Mouse (Mus musculus) left cerebral cortex, adult 8-10 months (tissue): ENCODE measurements at regions not wholly inside any gene's neighbourhood (a gene's known extent, or its start where the extent isn't known, plus 50 kb on each side); places are given as distances from the start of the nearest gene placed in this dataset.
A peak's percentile ranks its signal among the peaks of the same experiment; 100 is the strongest.

Source experiments
- DNase-seq, 2 experiments: peaks; one replicate each; pipeline ENCODE4 v3.0.0; 2022; ENCODE audit warnings: low spot score in 2 of 2

DNA sequence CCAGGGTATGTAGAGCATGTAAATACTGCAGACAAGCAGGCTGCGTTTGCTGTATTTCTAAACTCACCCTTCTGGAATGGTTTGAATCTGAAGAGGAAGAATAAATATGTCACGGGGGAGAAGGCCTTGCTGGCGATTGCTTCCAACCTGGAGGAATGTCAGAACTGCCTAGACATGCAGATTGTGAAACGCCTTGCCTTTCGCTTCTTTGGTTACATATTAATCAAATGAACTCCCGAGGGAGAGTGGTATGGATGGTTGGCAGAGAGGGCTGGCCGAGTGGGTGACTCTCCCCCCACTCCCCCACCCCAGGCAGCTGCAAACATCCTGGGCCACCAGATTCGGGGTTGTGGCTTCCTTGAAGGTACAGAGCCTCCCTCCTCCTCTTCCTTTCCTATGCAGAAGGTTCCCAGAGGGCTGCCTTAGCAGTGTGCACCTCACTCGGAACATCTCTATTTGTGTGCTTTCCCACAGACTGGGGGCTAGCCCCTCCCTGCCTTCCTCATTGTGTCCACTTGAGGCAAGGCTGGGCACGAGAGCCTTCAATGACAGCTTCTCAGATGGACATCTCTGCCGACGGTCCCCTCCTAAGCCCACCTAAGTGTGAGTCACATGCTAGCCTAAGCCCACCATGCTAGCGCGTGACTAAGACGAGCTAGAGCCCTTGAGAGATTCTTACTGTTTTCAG, 93.3 kb downstream of the Zfp281 start:
- DNase-seq: no peak

DNA sequence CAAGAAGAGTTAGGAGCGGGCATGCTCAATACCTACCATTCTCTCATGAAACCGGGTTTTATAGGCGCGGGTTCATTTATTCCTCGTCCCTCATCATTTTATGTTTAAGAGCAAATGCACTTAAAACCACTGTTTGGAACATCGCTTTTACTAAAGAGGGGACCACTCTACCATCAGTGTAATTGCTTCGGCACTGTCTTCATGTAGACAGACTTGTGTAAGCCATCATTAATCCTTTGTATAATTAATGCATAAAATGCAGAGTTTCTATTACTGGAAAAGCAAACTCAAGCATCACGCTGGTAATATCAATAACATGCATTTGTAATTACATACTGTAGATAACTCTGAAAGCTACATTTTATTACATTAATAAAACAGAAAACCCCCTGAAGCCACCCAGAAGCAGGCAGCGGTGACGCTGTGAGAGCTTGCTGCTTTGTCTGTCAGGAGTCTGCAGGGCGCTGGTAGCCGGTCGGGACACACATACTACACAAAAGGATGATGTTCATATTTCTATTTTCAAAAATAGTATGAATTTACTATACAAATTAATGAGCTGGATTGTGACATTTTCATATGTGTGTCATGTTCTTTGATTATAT, 99.2 kb downstream of the Zfp281 start:
- no peak for DNase-seq

DNA sequence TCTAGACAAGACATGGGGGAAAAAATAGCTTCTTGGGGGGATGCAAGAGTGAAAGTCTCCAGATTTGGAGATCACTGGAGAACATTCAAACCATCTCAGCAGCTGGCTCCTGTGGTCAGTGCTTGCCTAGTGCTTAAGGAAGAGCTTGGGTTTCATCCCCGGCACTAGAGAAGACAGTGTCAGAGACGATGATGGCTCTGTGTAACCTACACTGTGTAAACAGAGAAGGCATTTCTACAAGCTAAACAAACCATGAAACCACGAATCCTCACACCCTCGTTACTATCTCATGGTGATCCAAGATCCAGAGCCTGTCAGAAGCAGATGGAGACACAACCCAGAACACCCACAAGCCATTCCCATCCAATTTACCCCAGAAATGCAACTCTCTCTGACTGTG, 100.5 kb downstream of the Zfp281 start:
- no peak for DNase-seq

DNA sequence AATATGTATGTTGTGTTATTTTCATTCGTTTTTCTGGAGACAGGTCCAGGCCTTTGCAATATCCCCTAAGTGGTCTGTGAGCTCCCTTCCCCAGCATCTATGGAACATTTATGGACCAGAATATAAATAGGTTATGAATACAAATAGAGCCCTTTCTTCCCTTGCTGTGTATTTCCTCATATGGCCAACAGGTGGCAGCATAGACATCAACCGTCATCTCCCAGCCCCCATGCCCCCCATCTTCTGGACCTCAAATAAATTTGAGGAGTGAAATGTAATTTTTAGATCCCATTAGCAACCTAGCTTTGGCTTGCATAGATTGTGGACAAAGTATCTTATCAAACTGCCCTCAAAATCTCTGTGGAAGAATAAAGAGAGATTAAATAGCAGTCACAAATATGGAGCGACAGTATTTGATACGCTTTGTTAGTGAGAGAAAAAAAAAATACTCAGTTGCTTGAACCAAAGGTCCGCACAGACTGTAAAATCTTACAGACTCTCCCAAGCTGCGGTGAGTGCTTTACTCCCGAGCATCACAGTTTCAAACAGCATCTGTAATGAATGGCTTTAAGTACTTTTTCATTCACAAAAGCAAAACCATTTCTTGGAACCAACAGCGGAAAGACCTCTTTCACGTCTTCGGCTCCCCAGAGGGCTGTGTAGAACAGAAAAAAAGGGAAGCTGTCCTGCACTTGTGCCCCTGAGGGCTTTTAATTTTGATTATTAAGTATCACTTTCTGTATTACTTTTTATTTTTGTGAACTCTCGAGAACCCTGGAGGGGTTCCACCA, 101.6 kb downstream of the Zfp281 start:
- DNase-seq: no peak

DNA sequence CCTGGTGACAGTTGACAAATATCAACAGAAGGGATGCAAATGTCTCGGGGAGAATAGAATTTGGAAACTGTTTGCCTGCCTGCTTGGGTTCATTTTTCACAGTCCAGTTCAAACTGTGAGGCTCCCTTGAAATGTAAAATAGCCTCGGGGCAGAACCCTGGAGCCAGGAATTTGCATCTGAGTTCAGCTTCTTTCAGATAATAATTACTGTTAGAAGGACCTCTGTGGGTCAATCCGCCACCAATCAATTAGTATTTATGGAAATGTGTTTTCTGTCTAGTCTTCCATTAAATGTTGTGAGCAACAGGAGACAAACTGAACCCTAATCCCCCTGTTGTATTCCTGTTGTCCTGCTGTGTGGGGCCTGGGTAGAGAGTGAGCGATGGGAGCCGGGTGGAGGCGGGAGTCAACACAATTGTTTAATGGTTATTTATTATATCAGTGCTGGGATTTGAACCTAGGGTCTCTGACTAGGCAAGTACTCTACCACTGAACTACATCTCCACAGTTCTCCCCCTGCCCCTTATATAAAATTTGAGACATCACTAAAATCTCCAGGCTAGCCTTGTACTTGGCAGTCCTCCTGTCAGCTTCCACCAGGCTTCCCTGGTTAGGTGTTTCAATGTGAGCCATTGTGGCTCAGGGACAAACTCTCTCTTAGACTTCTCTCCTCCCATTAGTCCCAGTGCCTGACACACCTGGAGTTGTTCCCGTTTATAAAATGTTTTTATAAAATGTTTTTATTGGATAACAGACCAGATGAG, 103.3 kb downstream of the Zfp281 start:
- DNase-seq: no peak

DNA sequence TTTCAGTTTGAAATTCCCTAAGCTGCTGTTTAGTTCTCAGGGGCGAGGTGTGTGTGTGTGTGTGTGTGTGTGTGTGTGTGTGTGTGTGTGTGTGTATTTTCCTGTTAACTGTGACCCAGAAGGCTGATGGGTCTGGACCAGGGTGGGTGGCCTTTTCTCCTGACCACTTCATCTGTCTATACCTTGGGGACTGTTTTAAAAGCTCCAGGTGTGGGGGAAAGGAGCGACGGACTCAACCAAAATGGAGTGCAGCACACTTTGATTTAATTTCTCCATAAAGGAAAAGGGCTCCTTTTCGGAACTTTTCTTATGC, 103.9 kb downstream of the Zfp281 start:
- DNase-seq: no peak

DNA sequence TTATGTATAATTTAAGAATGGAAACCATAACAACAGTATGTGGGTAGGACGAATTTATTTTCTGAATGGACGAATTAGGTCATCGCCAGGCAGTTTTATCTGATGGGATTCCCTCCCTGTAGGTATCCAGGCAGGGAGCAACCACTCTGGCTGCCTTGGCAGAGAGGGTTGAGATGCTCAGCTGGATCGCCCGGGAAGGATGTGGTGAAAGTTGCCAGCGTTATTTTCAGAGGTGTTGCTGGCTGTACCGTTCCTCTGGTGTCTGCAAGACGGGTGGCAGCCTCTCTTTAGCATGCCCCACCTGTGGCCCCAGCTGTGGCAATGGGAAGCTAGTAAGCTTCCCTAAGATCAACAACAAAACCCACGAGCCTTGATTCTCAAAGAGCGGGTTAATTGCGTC, 105.9 kb downstream of the Zfp281 start:
- DNase-seq: peak in 1 of 2 experiments; percentile 56

DNA sequence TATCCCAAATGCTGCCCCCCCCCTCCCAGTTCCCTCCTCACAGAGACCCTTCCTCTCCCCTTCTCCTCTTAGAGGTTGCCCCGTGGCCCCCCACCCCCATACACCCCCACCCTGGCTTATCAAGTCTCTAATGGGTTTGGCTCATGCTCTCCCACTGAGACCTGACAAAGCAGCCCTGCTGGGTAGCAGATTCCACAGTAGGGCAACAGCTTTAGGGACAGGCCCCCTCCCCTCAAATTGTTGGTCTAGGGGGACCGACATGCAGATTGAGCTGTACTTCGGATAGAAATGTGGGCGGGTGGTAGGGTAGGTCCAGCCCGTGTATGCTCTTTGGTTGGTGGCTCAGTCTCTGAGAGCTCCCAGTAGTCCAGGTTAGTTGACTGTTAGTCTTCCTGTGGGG, 113.3 kb downstream of the Zfp281 start:
- no peak for DNase-seq

DNA sequence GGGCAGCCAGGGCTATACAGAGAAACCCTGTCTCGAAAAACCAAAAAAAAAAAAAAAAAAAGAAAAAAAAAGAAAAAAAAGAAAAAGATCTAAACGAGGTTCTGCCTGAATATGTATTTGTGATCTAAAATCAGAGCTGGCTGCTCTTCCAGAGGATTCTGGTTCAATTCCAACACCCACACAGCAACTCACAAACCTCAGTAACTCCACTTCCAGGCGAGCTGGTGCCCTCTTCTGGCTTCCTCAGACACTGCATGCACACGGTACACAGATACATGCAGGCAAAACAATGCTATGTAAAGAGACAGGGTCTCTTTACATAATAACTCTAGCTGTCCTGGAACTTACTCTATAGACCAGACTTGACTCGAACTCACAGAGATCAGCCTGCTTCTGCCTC, 114.8 kb downstream of the Zfp281 start:
- peak; percentile 65 to 84 for DNase-seq

DNA sequence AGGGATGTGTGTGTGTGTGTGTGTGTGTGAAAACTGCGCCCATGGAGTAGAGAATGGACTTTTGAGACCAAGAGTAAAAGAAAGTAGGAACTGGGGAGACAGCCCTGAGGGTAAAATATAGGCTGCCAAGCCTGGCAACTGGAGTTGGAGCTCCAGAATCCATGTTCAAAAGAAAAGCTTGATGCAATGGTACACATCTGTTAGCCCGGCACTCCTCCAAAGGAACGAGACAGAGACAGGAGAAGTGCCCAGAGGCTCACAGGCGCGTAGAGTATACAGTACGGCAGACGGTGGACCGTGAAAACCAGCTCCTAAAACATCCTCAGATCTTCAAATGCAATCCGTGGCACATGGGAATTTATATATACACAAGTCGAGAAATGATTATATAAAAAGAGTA, 116.4 kb downstream of the Zfp281 start:
- peak in 1 of 2 experiments; percentile 36 for DNase-seq

DNA sequence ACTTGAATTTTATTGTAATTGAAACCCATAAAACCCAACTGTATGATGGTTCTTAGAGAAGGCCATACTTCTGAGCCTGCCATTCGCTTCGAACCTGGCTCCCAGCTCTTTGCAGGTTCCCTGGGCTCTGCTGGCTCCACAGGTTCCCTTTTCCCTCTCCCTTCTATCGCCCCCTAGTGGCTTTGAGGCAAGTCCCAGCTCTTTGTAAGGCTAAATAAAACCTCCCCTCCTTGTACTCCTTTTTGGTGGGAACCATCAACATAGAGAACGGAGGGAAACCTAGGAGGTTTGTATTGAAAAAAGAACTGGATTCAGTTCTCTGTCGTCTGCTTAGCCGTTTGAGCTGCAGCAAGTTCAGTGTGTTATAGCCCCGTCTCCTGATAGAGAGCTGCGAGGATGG, 124.5 kb downstream of the Zfp281 start:
- DNase-seq: no peak

DNA sequence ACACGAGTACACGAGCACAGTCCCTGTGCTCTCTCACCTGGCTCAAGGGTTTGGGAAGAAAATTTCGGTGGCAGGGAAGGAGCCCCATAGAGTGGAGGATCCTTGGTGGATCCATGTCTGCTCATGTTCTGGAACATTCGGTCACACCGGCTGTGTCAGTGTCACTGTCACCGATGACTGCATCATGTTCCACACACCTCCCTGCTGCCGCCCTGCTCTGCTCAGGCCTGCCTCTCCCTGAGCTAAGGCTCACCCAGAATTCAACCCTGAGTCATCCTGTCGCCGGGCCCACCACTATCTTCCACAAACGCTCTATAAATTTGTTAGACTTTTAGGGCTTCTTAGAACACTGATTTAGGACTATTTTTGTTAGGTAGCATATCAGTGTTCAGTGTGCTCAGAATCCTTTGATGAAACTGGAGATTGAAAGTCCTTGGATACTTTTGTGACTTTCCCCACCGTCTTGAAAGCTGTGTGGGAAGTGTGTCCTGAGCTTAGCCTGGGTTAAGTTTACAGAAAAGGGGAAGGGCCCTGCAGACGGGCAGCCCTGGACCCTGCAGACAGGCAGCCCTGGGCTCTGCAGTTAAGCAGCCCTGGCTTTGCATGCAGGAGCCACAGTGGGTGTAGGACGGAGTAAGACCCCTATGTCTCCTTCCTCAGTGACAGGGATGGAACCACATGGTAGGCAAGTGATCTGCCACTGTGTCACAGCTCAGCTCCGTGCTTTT, 126.9 kb downstream of the Zfp281 start:
- no peak for DNase-seq

DNA sequence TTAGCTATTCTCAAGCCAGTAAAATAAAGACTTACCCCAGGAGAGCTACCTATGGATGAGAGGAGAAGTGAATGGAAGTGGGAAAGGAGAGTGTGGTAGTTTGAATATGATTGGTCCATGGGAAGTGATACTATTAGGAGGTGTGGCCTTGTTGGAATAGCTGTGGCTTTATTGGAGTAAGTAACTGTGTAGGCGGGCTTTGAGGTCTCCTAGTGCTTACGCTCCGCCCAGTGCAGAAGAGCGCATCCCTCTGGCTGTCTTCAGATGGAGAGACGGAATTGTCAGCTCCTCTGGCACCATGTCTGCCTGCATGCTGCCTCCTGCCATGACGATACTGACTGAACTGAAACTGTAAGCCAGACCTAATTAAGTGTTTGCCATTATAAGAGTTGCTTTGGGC, 129.6 kb downstream of the Zfp281 start:
- no peak for DNase-seq

DNA sequence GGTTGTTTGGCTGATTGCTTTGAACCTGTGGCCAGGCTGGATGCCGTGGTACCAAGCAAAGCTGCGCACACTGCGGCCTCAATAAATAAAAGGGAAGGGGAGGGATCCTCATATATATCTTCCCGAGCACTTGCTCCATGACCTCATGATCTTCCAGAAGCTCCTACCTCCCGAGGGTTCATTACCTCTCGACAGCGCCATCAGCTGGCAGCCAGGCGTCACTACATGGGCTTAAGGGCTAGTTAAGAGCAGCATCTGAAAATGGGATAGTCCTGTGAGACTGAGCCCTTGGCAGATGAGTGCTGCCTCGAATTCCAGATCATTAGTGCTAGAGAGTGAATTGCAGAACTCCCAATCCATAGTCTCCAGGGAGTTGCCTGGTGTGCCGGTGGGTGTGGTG, 134.0 kb downstream of the Zfp281 start:
- DNase-seq: no peak

DNA sequence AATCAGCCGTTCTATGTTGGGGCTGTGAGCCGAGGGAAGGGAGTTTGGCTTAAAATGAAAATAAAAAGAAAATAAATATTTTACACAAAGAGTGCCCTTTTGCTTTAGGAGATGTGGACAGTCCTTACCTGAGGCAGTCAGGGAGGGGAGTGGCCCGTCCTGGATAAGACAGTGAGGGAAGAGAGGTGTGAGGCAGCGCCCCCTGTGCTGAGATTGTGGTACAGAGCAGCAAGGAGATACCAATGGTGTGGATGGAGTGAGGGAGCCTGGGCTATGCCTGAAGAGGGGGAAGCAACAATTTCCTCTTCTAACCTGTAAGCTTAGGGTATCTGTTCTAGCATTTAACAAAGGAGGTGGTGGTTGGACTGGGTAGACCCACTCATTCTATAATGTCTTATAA, 134.5 kb downstream of the Zfp281 start:
- no peak for DNase-seq

DNA sequence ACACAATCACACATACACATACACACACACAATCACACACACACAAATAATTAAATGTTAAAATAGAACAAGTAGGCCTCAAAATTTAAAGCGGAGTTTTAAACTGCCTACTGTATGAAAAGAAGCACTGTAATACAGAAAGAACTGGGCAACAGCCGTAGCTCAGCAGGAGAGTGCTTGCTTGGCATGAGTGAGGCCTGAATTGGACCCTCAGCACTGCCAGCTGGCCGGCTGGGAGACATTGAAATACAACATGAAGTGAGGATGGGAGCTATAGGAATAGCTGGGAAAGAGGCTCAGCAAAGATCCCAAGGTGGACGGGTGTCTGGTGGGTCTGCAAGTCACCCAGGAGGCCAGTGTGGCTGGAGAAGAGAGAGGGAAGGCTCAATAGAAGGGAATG, 136.8 kb downstream of the Zfp281 start:
- no peak for DNase-seq

DNA sequence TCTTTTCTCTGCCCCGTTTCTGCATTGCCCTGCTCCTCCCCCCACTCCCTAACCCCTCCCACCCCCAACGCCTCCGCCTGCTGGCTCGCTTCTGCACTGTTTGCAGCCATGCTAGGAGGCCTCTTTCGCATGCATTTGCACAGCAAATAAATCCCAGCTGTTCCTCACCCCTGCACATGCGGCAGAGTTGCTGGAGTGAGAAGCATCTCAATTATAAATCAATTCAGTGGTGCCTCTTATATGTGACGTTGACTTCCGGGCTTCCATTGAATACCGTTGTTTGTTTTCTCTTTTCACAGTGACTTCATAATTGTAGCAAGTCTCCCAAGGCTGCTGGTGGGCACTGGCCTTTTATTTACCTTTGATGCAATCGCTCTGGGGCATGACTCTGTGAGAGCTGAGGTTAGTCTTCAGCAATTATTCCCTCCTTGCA, 144.3 kb downstream of the Zfp281 start:
- DNase-seq: no peak

DNA sequence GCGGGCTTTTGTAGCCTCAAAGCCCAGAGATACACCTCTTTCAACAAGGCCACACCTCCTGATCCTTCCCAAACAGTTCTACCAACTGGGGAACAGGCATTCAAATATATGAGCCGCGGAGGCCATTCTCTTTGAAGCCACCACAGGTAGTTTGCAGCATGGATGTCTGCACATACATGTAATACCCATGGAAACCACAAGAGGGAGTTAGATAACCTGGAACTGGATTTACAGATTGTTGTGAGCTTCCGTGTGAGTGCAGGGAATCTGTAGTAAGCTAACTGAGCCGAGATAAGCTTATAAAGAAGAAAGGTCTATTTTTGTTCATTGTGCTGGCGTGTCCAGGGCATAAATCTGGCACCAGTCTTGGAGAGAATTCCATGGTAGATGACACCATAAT, 149.0 kb downstream of the Zfp281 start:
- DNase-seq: no peak

DNA sequence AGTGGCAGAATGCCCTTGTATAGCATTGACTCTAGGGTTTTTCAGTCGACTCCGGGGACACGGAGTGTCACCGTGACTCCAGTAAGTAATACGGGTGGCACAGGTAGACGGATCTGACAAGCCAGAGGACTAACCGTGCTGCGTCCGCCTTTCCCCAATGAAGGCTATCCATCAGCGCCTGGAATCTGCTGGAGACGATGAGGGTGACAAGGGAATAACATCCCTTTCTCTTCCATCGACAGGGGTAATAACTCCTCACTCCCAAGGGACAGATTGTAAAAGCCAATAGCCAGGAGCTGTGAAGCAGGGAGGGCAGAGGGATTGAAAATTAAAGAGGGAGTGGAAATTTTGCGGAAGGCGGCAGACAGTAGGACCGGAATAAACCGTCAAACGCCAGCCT, 151.5 kb downstream of the Zfp281 start:
- DNase-seq: no peak

DNA sequence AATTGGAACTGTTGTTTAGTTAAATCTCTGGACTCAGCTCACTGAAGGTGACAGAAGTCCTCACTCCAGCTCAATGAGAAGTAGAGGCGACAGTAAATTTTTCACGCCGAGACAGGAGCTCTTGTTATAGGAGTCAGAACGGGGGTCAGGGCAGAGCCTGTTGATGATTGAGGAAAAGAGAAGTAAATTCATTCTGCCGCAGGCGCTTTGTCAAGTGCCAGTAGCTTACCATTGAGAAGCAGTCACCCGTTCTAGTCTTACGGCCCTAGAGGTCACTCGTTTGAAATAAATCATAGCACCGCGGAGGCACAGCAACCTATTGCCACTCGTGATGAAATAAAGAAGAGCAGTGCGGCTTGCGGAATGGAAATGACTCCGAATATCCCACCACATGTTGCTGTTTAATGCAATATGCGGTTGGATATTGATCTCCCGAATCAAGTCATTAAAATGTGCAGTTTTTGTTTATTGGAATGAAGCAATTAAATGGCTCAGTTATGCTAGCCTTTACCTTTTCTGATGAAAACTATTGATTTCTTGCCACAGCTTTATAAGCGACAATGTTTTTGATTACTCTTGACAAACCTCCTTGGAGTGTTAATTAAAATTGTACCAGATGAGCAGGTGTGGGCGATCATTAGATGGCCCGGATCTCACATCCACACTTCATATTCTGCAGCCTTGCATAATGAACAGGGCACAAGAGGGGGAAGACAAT, 152.7 kb downstream of the Zfp281 start:
- DNase-seq: no peak

DNA sequence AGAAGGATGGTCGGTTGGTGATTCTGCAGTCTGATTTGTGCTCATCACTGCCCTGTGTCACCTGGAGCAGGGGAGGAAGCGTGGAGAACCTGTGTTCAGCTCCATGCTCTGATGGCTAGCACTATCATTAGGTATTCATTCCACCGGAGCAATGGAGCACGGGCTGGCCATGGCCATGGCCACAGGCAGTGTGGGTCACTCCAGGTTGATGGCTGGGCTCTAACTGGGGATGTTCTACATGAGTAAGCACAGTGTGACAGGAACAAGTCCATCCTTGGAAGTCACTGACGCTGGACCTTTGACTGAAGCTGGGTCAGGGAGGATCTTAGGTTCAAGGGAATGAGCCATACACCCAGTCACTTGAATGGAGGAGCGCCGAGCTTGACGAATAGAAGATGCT, 154.7 kb downstream of the Zfp281 start:
- no peak for DNase-seq
